In genomic region chr10:90708822-90709601, GRCm38 (mm10) we compare ENCODE assay signal across 18 mouse cellular contexts.
DNase-seq lines count a peak whose midpoint lies in the region; ATAC-seq and TF ChIP-seq lines count a peak whose summit lies in the region.
"Had no signal": no experiment of that assay in that cellular context is flagged by ENCODE, and none has a peak within 500 bp of the region (broad histone marks: within the 10 kb centered on the region; RNA-seq: fewer than 3 reads in every experiment).

No protein-coding gene starts in this region.

- H3K9me3 ChIP-seq in forebrain, postnatal 0 days (ENCODE audit: low read length) = no peaks in the 10 kb centered on the region
- H3K9me3 ChIP-seq in hindbrain, postnatal 0 days (ENCODE audit: low read length) = no peaks in the 10 kb centered on the region

- no peak for TF ChIP-seq POLR2A in cortical plate, adult 2 months (IDR thresholded peaks at IDR 0.05; ENCODE audit: extremely low read depth, insufficient read depth, low read length)

- H3K9ac ChIP-seq in forebrain, postnatal 0 days = no peak overlapping the region
- H3K9ac ChIP-seq in hindbrain, postnatal 0 days (replicated peaks; ENCODE audit: low read length) = no peak overlapping the region

- no peaks in the 10 kb centered on the region for H3K27me3 ChIP-seq in forebrain, postnatal 0 days (ENCODE audit: insufficient read depth, low read length)
- no peaks in the 10 kb centered on the region for H3K27me3 ChIP-seq in hindbrain, postnatal 0 days (ENCODE audit: insufficient read depth, low read length)

- no peak overlapping the region for H3K4me2 ChIP-seq in forebrain, postnatal 0 days (ENCODE audit: low read depth)
- no peak overlapping the region for H3K4me2 ChIP-seq in hindbrain, postnatal 0 days (ENCODE audit: low read depth, low read length)

- peak overlapping the region; percentile 52 for H3K27ac ChIP-seq in layer of hippocampus, adult 2 months
- peak overlapping the region; percentile 33; the same call in 1 of the 2 replicates for H3K27ac ChIP-seq in cortical plate, adult 2 months (ENCODE audit: insufficient read depth, low read length)
- H3K27ac ChIP-seq in forebrain, postnatal 0 days (ENCODE audit: low read depth, low read length) = no peak overlapping the region
- H3K27ac ChIP-seq in hindbrain, postnatal 0 days = peak overlapping the region; percentile 46

- 17% methylated on average over 11 of the region's 11 CpGs for WGBS in forebrain, postnatal 0 days
- 33% methylated on average over 11 of the region's 11 CpGs for WGBS in hindbrain, postnatal 0 days

- H3K4me1 ChIP-seq in cortical plate, adult 2 months (ENCODE audit: control insufficient read depth, insufficient read depth, low read length) = peaks cover 7% of the 10 kb centered on the region
- H3K4me1 ChIP-seq in forebrain, postnatal 0 days (ENCODE audit: insufficient read depth) = no peaks in the 10 kb centered on the region
- H3K4me1 ChIP-seq in hindbrain, postnatal 0 days (ENCODE audit: insufficient read depth, low read length) = 0 out of 2 replicates have a peak, but pooled peaks cover 5% of the 10 kb centered on the region

- ATAC-seq in forebrain, postnatal 0 days = peak; percentile 45; the same call in 1 of the 2 replicates
- ATAC-seq in hindbrain, postnatal 0 days = 0 out of 2 replicates have a peak, but pooled peaks have one; percentile 24
- ATAC-seq: CD4-positive, CD25-positive, alpha-beta regulatory T cell, adult 4 months had no signal

- no peak for DNase-seq in layer of hippocampus, adult 2 months (ENCODE audit: low spot score in 2 of 2)
- DNase-seq in layer of hippocampus, adult 9-11 months = no peak
- no peak for DNase-seq in forebrain, postnatal 0 days
- DNase-seq in hindbrain, postnatal 0 days (ENCODE audit: low spot score) = no peak
- DNase-seq in heart, adult 9 months (ENCODE audit: low spot score in 2 of 2) = no peak
- no peak for DNase-seq in right cerebral cortex, postnatal 36 days (ENCODE audit: low spot score in 2 of 2)
- no peak for DNase-seq in urinary bladder, postnatal 4 days (ENCODE audit: low spot score in 2 of 2)
- DNase-seq: cerebellum, postnatal 25 days; heart, adult 11 months; kidney, adult 8-10 months; layer of hippocampus, postnatal 36 days; left cerebral cortex, postnatal 4 days; lung, adult 18-20 months; thymus, postnatal 36 days had no signal

- H3K36me3 ChIP-seq in forebrain, postnatal 0 days (ENCODE audit: insufficient read depth) = no peaks in the 10 kb centered on the region
- H3K36me3 ChIP-seq in hindbrain, postnatal 0 days (ENCODE audit: insufficient read depth, low read length) = no peaks in the 10 kb centered on the region
- H3K36me3 ChIP-seq: G1E had no signal

- H3K4me3 ChIP-seq in layer of hippocampus, adult 2 months = no peak overlapping the region
- H3K4me3 ChIP-seq in cortical plate, adult 2 months (ENCODE audit: insufficient read depth, low read length) = no peak overlapping the region
- H3K4me3 ChIP-seq in forebrain, postnatal 0 days (ENCODE audit: low read depth, low read length) = no peak overlapping the region
- H3K4me3 ChIP-seq in hindbrain, postnatal 0 days (ENCODE audit: low read length) = no peak overlapping the region
- H3K4me3 ChIP-seq: erythroblast, embryonic 14.5 days had no signal

- no peak for TF ChIP-seq CTCF in layer of hippocampus, adult 2 months (conservative IDR thresholded peaks at IDR 0.05)
- TF ChIP-seq CTCF in cortical plate, adult 2 months (IDR thresholded peaks at IDR 0.05; ENCODE audit: extremely low read depth, insufficient read depth, low read length) = no peak
- no peak for TF ChIP-seq CTCF in forebrain, postnatal 0 days (IDR thresholded peaks at IDR 0.05; ENCODE audit: low read depth)
- TF ChIP-seq CTCF in hindbrain, postnatal 0 days (IDR thresholded peaks at IDR 0.05; ENCODE audit: low read depth) = no peak
